Mouse (Mus musculus) CH12.LX (cell line): Measurements from ENCODE around the gene Prkci. TPM values are rescaled to one million over a fixed set of nuclear protein-coding genes. Genes with fewer than 3 reads are reported as not detected.
A peak's percentile ranks its signal among the peaks of the same experiment; 100 is the strongest.

ENCODE experiments used
- DNase-seq: peaks from one replicate; pipeline ENCODE4 v3.0.0-alpha.2; 2013; ENCODE audit errors: extremely low read depth
- H3K27ac ChIP-seq: 2 replicates; pipeline ENCODE4 v1.5.1; 2012; ENCODE audit warnings: low read depth, mild to moderate bottlenecking, control low read depth, moderate library complexity; ENCODE audit not compliant: insufficient read depth
- H3K27me3 ChIP-seq: replicated peaks from 2 replicates; pipeline ENCODE3; 2012; ENCODE audit warnings: inconsistent platforms
- H3K36me3 ChIP-seq, 2 experiments: replicated peaks in 1 of 2; 2 replicates each; pipeline versions ENCODE3 to v1.6.1; 2012; ENCODE audit warnings: inconsistent platforms in 1 of 2, low read length in 1 of 2, mild to moderate bottlenecking in 1 of 2, mixed read lengths in 1 of 2, moderate library complexity in 1 of 2; ENCODE audit not compliant: control insufficient read depth in 1 of 2, insufficient read depth in 1 of 2
- H3K4me1 ChIP-seq, 2 experiments: 2 replicates each; pipeline ENCODE4 v1.6.1; 2012; ENCODE audit warnings: inconsistent platforms in 1 of 2, moderate library complexity in 1 of 2; ENCODE audit not compliant: insufficient read depth in 2 of 2, control insufficient read depth in 1 of 2
- H3K4me2 ChIP-seq: 2 replicates; pipeline ENCODE4 v1.6.1; 2012; ENCODE audit warnings: low read depth, mild to moderate bottlenecking, control low read depth; ENCODE audit not compliant: poor library complexity, insufficient read depth, severe bottlenecking
- H3K4me3 ChIP-seq, 3 experiments: fragments of 150-350 bp in 1 of 3; sonication (generic) in 1 of 3; replicated peaks in 1 of 3; 2 replicates each; pipeline versions ENCODE3 to v1.5.1; 2011 to 2012; ENCODE audit warnings: low read depth in 2 of 3, low read length in 2 of 3, mild to moderate bottlenecking in 2 of 3, moderate library complexity in 2 of 3, control low read depth in 1 of 3, improper control_type of control experiment in 1 of 3, inconsistent platforms in 1 of 3, mixed read lengths in 1 of 3; ENCODE audit not compliant: poor library complexity in 1 of 3
- H3K79me2 ChIP-seq: replicated peaks from 2 replicates; pipeline ENCODE4 v1.6.1; 2012; ENCODE audit warnings: mild to moderate bottlenecking, moderate library complexity; ENCODE audit not compliant: control insufficient read depth, poor library complexity, insufficient read depth, severe bottlenecking; ENCODE audit errors: extremely low read depth
- H3K9ac ChIP-seq: 2 replicates; pipeline ENCODE4 v1.6.1; 2012; ENCODE audit warnings: low read depth, mild to moderate bottlenecking, control low read depth, moderate library complexity; ENCODE audit not compliant: insufficient read depth
- H3K9me3 ChIP-seq: replicated peaks from 2 replicates; pipeline ENCODE3; 2012; ENCODE audit warnings: low read length, inconsistent platforms, mixed read lengths
- BHLHE40 ChIP-seq: IDR thresholded peaks from 2 replicates; pipeline ENCODE4 v1.6.1; 2011; ENCODE audit warnings: mild to moderate bottlenecking, low read depth, low read length, improper control_type of control experiment
- CHD1 ChIP-seq: IDR thresholded peaks from 2 replicates; pipeline ENCODE4 v1.6.1; 2012; ENCODE audit warnings: low read depth, low read length, improper control_type of control experiment, inconsistent platforms
- CHD2 ChIP-seq: IDR thresholded peaks from 2 replicates; pipeline ENCODE4 v1.6.1; 2011; ENCODE audit warnings: low read length, improper control_type of control experiment
- E2F4 ChIP-seq: IDR thresholded peaks from 2 replicates; pipeline ENCODE4 v1.6.1; 2011; ENCODE audit warnings: low read depth, low read length, improper control_type of control experiment; ENCODE audit not compliant: insufficient replicate concordance
- EP300 ChIP-seq: IDR thresholded peaks from 2 replicates; pipeline ENCODE4 v1.6.1; 2011; ENCODE audit warnings: low read length, improper control_type of control experiment
- ETS1 ChIP-seq: conservative IDR thresholded peaks from 2 replicates; pipeline ENCODE4 v1.6.1; 2012; ENCODE audit warnings: low read depth, mild to moderate bottlenecking, inconsistent platforms, low read length, improper control_type of control experiment, moderate library complexity
- GABPA ChIP-seq: IDR thresholded peaks from 2 replicates; pipeline ENCODE4 v1.6.1; 2012; ENCODE audit warnings: low read depth, low read length, improper control_type of control experiment, inconsistent platforms; ENCODE audit not compliant: insufficient replicate concordance
- HCFC1 ChIP-seq: IDR thresholded peaks from 2 replicates; pipeline ENCODE4 v1.6.1; 2012; ENCODE audit warnings: low read depth, mild to moderate bottlenecking, inconsistent platforms, low read length, improper control_type of control experiment
- IRF4 ChIP-seq: IDR thresholded peaks from 2 replicates; pipeline ENCODE4 v1.6.1; 2014; ENCODE audit warnings: low read depth, mild to moderate bottlenecking, inconsistent platforms, low read length, improper control_type of control experiment
- JUN ChIP-seq: IDR thresholded peaks from 2 replicates; pipeline ENCODE4 v1.6.1; 2011; ENCODE audit warnings: low read depth, mild to moderate bottlenecking, low read length, improper control_type of control experiment, moderate library complexity; ENCODE audit not compliant: insufficient read depth
- JUND ChIP-seq: conservative IDR thresholded peaks from 2 replicates; pipeline ENCODE4 v1.6.1; 2011; ENCODE audit warnings: low read depth, low read length, improper control_type of control experiment
- MAFK ChIP-seq: IDR thresholded peaks from 2 replicates; pipeline ENCODE4 v1.6.1; 2011; ENCODE audit warnings: low read length, improper control_type of control experiment; ENCODE audit not compliant: insufficient replicate concordance
- MEF2A ChIP-seq: IDR thresholded peaks from 2 replicates; pipeline ENCODE4 v1.6.1; 2014; ENCODE audit warnings: low read depth, mild to moderate bottlenecking, inconsistent platforms, low read length, improper control_type of control experiment, borderline replicate concordance
- MYC ChIP-seq: IDR thresholded peaks from 2 replicates; pipeline ENCODE4 v1.6.1; 2011; ENCODE audit warnings: low read depth, mild to moderate bottlenecking, improper control_type of control experiment, low read length
- NRF1 ChIP-seq: IDR thresholded peaks from 2 replicates; pipeline ENCODE4 v1.6.1; 2014; ENCODE audit warnings: low read depth, mild to moderate bottlenecking, inconsistent platforms, low read length, improper control_type of control experiment, moderate library complexity
- RCOR1 ChIP-seq: conservative IDR thresholded peaks from 2 replicates; pipeline ENCODE4 v1.6.1; 2012; ENCODE audit warnings: low read depth, mild to moderate bottlenecking, inconsistent platforms, low read length, improper control_type of control experiment
- SIN3A ChIP-seq: IDR thresholded peaks from 2 replicates; pipeline ENCODE4 v1.6.1; 2012; ENCODE audit warnings: low read length, improper control_type of control experiment, inconsistent platforms
- SMC3 ChIP-seq: IDR thresholded peaks from 2 replicates; pipeline ENCODE4 v1.6.1; 2011; ENCODE audit warnings: low read depth, low read length, improper control_type of control experiment
- TBP ChIP-seq: conservative IDR thresholded peaks from 2 replicates; pipeline ENCODE4 v1.6.1; 2011; ENCODE audit warnings: low read depth, low read length, improper control_type of control experiment
- TCF12 ChIP-seq: IDR thresholded peaks from 2 replicates; pipeline ENCODE4 v1.6.1; 2014; ENCODE audit warnings: low read depth, mild to moderate bottlenecking, inconsistent platforms, low read length, improper control_type of control experiment
- USF2 ChIP-seq: conservative IDR thresholded peaks from 2 replicates; pipeline ENCODE4 v1.6.1; 2011; ENCODE audit warnings: low read depth, low read length, improper control_type of control experiment
- ZMIZ1 ChIP-seq: IDR thresholded peaks from 2 replicates; pipeline ENCODE4 v1.6.1; 2012; ENCODE audit warnings: low read depth, mild to moderate bottlenecking, inconsistent platforms, low read length, improper control_type of control experiment
- ZNF384 ChIP-seq: IDR thresholded peaks from 2 replicates; pipeline ENCODE4 v1.6.1; 2012; ENCODE audit warnings: low read depth, low read length, improper control_type of control experiment, inconsistent platforms
- dilution Hi-C: fragments of 300-500 bp; cut with MboI; formaldehyde crosslinking; loops from 2 replicates; pipeline ENCODE4 v1.14.3; 2020; ENCODE audit warnings: low sequenced_read_pairs; ENCODE audit not compliant: extremely low pct_unique_long_range_greater_than_20kb, extremely low pct_ligation_motif_present
- in situ Hi-C: fragments of 300-500 bp; cut with MboI; formaldehyde crosslinking; loops from 3 replicates; pipeline ENCODE4 v1.14.3; 2019; ENCODE audit warnings: low sequenced_read_pairs, low pct_ligation_motif_present, low pct_unique_long_range_greater_than_20kb, mixed read lengths
- polyA plus RNA-seq: library from polyadenylated mRNA; unstranded; fragments of >175 nt; gene quantifications from 2 replicates; pipeline ENCODE4 v1.2.1, GENCODE M21; 2012; ENCODE audit warnings: low read depth; ENCODE audit not compliant: insufficient read length
- total RNA-seq, 2 experiments: library from RNA; depleted of rRNA; stranded (reverse); fragments of 300-350 nt in 1 of 2; fragments of >200 nt in 1 of 2; gene quantifications; 2 replicates each; pipeline ENCODE4 v1.2.3; 2012 to 2014

Gene Prkci
- total and polyA plus RNA-seq, 3 experiments: 14.8 to 17.1 (median 16.7) TPM

DNA sequence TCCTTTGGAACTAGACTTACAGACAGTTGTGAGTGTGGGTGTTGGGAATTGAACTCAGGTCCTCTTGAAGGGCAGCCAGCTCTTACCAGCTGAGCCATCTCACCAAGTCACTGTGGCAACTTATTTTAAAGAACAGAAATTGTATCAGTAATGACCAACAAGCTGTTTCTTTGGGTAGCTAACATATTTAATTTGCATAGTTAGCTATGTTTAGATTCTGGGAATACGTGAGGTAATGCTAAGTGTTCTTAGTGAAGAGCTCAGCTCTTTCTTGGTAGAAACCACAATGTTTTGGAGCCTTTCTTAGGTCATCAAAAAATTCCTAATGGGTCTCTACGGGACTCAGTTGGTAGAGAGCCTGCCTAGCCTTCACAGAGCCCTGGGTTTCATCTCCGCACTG, 105.3 kb downstream of the Prkci start:
- Histone ChIP-seq H3K9me3 (no peaks in the 10 kb centered on the region), H3K4me1 (peaks cover 9 to 71% of the 10 kb centered on the region in 2 experiments), H3K79me2 (peaks cover 60% of the 10 kb centered on the region), H3K36me3 (peaks cover 0 to 10% of the 10 kb centered on the region in 2 experiments), H3K4me2 (peak overlapping the region; percentile 81), H3K27me3 (no peaks in the 10 kb centered on the region), H3K4me3 (no peak overlapping the region), H3K9ac (peak overlapping the region; percentile 64; the same call in 1 of the 2 replicates)
- no peak for DNase-seq
- TF ChIP-seq IRF4 (peak; percentile 79), CHD1 (no peak), JUND (peak; percentile 73), NRF1 (no peak), GABPA (no peak), ETS1 (peak; percentile 89), CHD2 (0 out of 2 replicates have a peak, but pooled peaks have one; percentile 28), HCFC1 (peak; percentile 43), SMC3 (no peak; the same call in none of the 2 replicates), BHLHE40 (peak; percentile 69), JUN (peak; percentile 86), ZNF384 (peak; percentile 11; the same call in 1 of the 2 replicates), USF2 (no peak), EP300 (peak; percentile 86), SIN3A (peak; percentile 71), E2F4 (0 out of 2 replicates have a peak, but pooled peaks have one; percentile 43), MYC (peak; percentile 52; the same call in 1 of the 2 replicates), ZMIZ1 (no peak), TBP (peak; percentile 91), TCF12 (peak; percentile 50; the same call in 1 of the 2 replicates), MAFK (peak; percentile 79; the same call in 1 of the 2 replicates), RCOR1 (peak; percentile 28; the same call in 1 of the 2 replicates), MEF2A (peak; percentile 91)
- TF ChIP-seq, all 38 proteins: peak for 17
- H3K27ac ChIP-seq: peak overlapping the region; percentile 56
- in situ Hi-C loops (loop anchor here (5.0 kb wide), 2 partner anchors 34 to 36 kb away; no protein-coding TSS in a partner anchor), dilution Hi-C loops (no loop called here)

Other genes with a start within 250 kb of the Prkci start
- gene Samd7, start 249.5 kb upstream of the Prkci start, total RNA-seq (2012; rRNA removed): not detected in 2 replicates
- gene Samd7, start 249.5 kb upstream of the Prkci start, total RNA-seq (2014; rRNA removed): not detected in 2 replicates
- not detected in 2 replicates for gene Samd7, start 249.5 kb upstream of the Prkci start, polyA plus RNA-seq
- 26.2 and 28.5 TPM in 2 replicates for gene Sec62, start 202.9 kb upstream of the Prkci start, total RNA-seq (2012; rRNA removed)
- 56.6 and 65.0 TPM in 2 replicates for gene Sec62, start 202.9 kb upstream of the Prkci start, total RNA-seq (2014; rRNA removed)
- 57.6 and 64.5 TPM in 2 replicates for gene Sec62, start 202.9 kb upstream of the Prkci start, polyA plus RNA-seq
- gene Gpr160, start 139.8 kb upstream of the Prkci start, total RNA-seq (2012; rRNA removed): 0.80 and 1.0 TPM in 2 replicates
- 0.70 and 1.2 TPM in 2 replicates for gene Gpr160, start 139.8 kb upstream of the Prkci start, total RNA-seq (2014; rRNA removed)
- 1.1 and 1.2 TPM in 2 replicates for gene Gpr160, start 139.8 kb upstream of the Prkci start, polyA plus RNA-seq
- 8.4 and 9.2 TPM in 2 replicates for gene Phc3, start 26.3 kb upstream of the Prkci start, total RNA-seq (2012; rRNA removed)
- 8.8 and 10.3 TPM in 2 replicates for gene Phc3, start 26.3 kb upstream of the Prkci start, total RNA-seq (2014; rRNA removed)
- 10.9 and 13.5 TPM in 2 replicates for gene Phc3, start 26.3 kb upstream of the Prkci start, polyA plus RNA-seq
- 11.2 and 11.4 TPM in 2 replicates for gene Skil, start 99.3 kb downstream of the Prkci start, total RNA-seq (2012; rRNA removed)
- gene Skil, start 99.3 kb downstream of the Prkci start, total RNA-seq (2014; rRNA removed): 18.9 and 22.4 TPM in 2 replicates
- 11.0 and 11.1 TPM in 2 replicates for gene Skil, start 99.3 kb downstream of the Prkci start, polyA plus RNA-seq
- not detected in 2 replicates for gene Cldn11, start 154.2 kb downstream of the Prkci start, total RNA-seq (2012; rRNA removed)
- not detected in 2 replicates for gene Cldn11, start 154.2 kb downstream of the Prkci start, total RNA-seq (2014; rRNA removed)
- gene Cldn11, start 154.2 kb downstream of the Prkci start, polyA plus RNA-seq: not detected in 2 replicates